Mouse (Mus musculus) embryonic facial prominence, embryonic 14.5 days (tissue): ENCODE measurements around the gene Cxcl9. TPM values are rescaled to one million over a fixed set of nuclear protein-coding genes. Genes with fewer than 3 reads are reported as not detected.
A peak's percentile ranks its signal among the peaks of the same experiment; 100 is the strongest.

Experiments
- ATAC-seq: fragments of 200-750 bp; cut with Nextera tagmentation; 2 replicates; pipeline ENCODE4 v1.8.0; 2017; ENCODE audit warnings: low read depth, moderate number of reproducible peaks, moderate TSS enrichment
- DNase-seq: peaks from one replicate; pipeline ENCODE4 v3.0.0-alpha.2; 2015; ENCODE audit warnings: low spot score
- H3K27ac ChIP-seq: fragments of 300-500 bp; sonication (generic); replicated peaks from 2 replicates; pipeline ENCODE4 v1.5.1; 2014; ENCODE audit warnings: low read depth, mild to moderate bottlenecking, low read length, moderate library complexity
- H3K27me3 ChIP-seq: fragments of 300-500 bp; sonication (generic); replicated peaks from 2 replicates; pipeline ENCODE4 v1.6.1; 2014; ENCODE audit warnings: low read length; ENCODE audit not compliant: control insufficient read depth, insufficient read depth
- H3K36me3 ChIP-seq: fragments of 300-500 bp; sonication (generic); 2 replicates; pipeline ENCODE4 v1.6.1; 2014; ENCODE audit warnings: low read length, mixed read lengths; ENCODE audit not compliant: control insufficient read depth, insufficient read depth
- H3K4me1 ChIP-seq: fragments of 300-500 bp; sonication (generic); 2 replicates; pipeline ENCODE4 v1.6.1; 2014; ENCODE audit warnings: antibody characterized with exemption, low read length; ENCODE audit not compliant: control insufficient read depth, insufficient read depth
- H3K4me2 ChIP-seq: fragments of 300-500 bp; sonication (generic); 2 replicates; pipeline ENCODE4 v1.6.1; 2014; ENCODE audit warnings: low read depth, mild to moderate bottlenecking, low read length, moderate library complexity, mixed read lengths
- H3K4me3 ChIP-seq: fragments of 300-500 bp; sonication (generic); 2 replicates; pipeline ENCODE4 v1.5.1; 2014; ENCODE audit warnings: low read depth, mild to moderate bottlenecking, low read length
- H3K9ac ChIP-seq: fragments of 300-500 bp; sonication (generic); 2 replicates; pipeline ENCODE4 v1.6.1; 2014; ENCODE audit warnings: low read depth, mild to moderate bottlenecking, low read length, moderate library complexity, mixed read lengths
- H3K9me3 ChIP-seq: fragments of 300-500 bp; sonication (generic); 2 replicates; pipeline ENCODE4 v1.6.1; 2016; ENCODE audit warnings: low read length; ENCODE audit not compliant: control insufficient read depth
- WGBS: fragments of 180-500 bp; shearing (Covaris S2); extraction: QIAGEN DNeasy Blood & Tissue Kit; methylation state at CpG from one replicate; pipeline ENCODE4 v1.1.7; 2014; 5-methylcytosine and 5-hydroxymethylcytosine counted together
- polyA plus RNA-seq: library from polyadenylated mRNA; unstranded; fragments of >200 nt; fragmentation: Nextera tagmentation; extraction: Ambion mirVana; gene quantifications from 2 replicates; pipeline ENCODE4 v1.2.1, GENCODE M21; 2014

Gene Cxcl9
- polyA plus RNA-seq, 1 experiment from 2014 or later, result 0.21 TPM

GRCm38 (mm10) chr5:92369151-92369994, 41.5 kb upstream of the Cxcl9 start:
- Histone ChIP-seq H3K4me3 (no peak overlapping the region), H3K27ac (no peak overlapping the region), H3K36me3 (no peaks in the 10 kb centered on the region), H3K4me1 (0 out of 2 replicates have a peak, but pooled peaks cover 5% of the 10 kb centered on the region), H3K27me3 (no peaks in the 10 kb centered on the region), H3K4me2 (no peak overlapping the region), H3K9me3 (no peaks in the 10 kb centered on the region), H3K9ac (no peak overlapping the region)
- ATAC-seq (peak; percentile 83; the same call in 1 of the 2 replicates), DNase-seq (peak; percentile 50)
- 70% methylated on average over 13 of the region's 13 CpGs for WGBS

- H3K36me3 ChIP-seq, result no peaks in the 10 kb centered on the region
- no peak overlapping the region for H3K9ac ChIP-seq
- peak; percentile 30; the same call in 1 of the 2 replicates for ATAC-seq
- H3K4me3 ChIP-seq, result no peak overlapping the region
- 0 out of 2 replicates have a peak, but pooled peaks cover 5% of the 10 kb centered on the region for H3K4me1 ChIP-seq
- no peak overlapping the region for H3K4me2 ChIP-seq
- 49% methylated on average over 10 of the region's 10 CpGs for WGBS
- H3K27me3 ChIP-seq, result no peaks in the 10 kb centered on the region
- peak; percentile 52 for DNase-seq
- H3K27ac ChIP-seq, result no peak overlapping the region
- no peaks in the 10 kb centered on the region for H3K9me3 ChIP-seq
Observed at GRCm38 (mm10) chr5:92368392-92368791, 40.5 kb upstream of the Cxcl9 start.

GRCm38 (mm10) chr5:92366565-92366964, 38.7 kb upstream of the Cxcl9 start:
- 65% methylated on average over 6 of the region's 6 CpGs for WGBS
- H3K27ac ChIP-seq, result no peak overlapping the region
- H3K36me3 ChIP-seq, result no peaks in the 10 kb centered on the region

GRCm38 (mm10) chr5:92365146-92365705, 37.3 kb upstream of the Cxcl9 start:
- WGBS, result 69% methylated on average over 11 of the region's 11 CpGs
- Histone ChIP-seq H3K27ac (no peak overlapping the region), H3K9ac (no peak overlapping the region), H3K36me3 (no peaks in the 10 kb centered on the region), H3K4me3 (no peak overlapping the region), H3K4me2 (no peak overlapping the region), H3K4me1 (0 out of 2 replicates have a peak, but pooled peaks cover 5% of the 10 kb centered on the region), H3K27me3 (no peaks in the 10 kb centered on the region), H3K9me3 (no peaks in the 10 kb centered on the region)
- no peak for ATAC-seq
- no peak for DNase-seq

More at GRCm38 (mm10) chr5:92366565-92366964, 38.7 kb upstream of the Cxcl9 start:
- ATAC-seq (no peak), DNase-seq (no peak)
- Histone ChIP-seq H3K4me2 (no peak overlapping the region), H3K9ac (no peak overlapping the region), H3K9me3 (no peaks in the 10 kb centered on the region), H3K4me1 (0 out of 2 replicates have a peak, but pooled peaks cover 5% of the 10 kb centered on the region), H3K27me3 (no peaks in the 10 kb centered on the region), H3K4me3 (no peak overlapping the region)

GRCm38 (mm10) chr5:92364011-92364410, 36.1 kb upstream of the Cxcl9 start:
- 90% methylated on average over 5 of the region's 5 CpGs for WGBS
- H3K4me1 ChIP-seq, result 0 out of 2 replicates have a peak, but pooled peaks cover 2% of the 10 kb centered on the region
- ATAC-seq, result no peak

GRCm38 (mm10) chr5:92363179-92363578, 35.3 kb upstream of the Cxcl9 start:
- Histone ChIP-seq H3K27ac (no peak overlapping the region), H3K9ac (no peak overlapping the region), H3K4me2 (no peak overlapping the region), H3K4me1 (no peaks in the 10 kb centered on the region), H3K9me3 (no peaks in the 10 kb centered on the region), H3K27me3 (no peaks in the 10 kb centered on the region), H3K36me3 (no peaks in the 10 kb centered on the region), H3K4me3 (no peak overlapping the region)
- DNase-seq, result no peak
- no peak for ATAC-seq
- 8% methylated on average over 4 of the region's 4 CpGs for WGBS

More at GRCm38 (mm10) chr5:92364011-92364410, 36.1 kb upstream of the Cxcl9 start:
- no peak for DNase-seq
- no peak overlapping the region for H3K9ac ChIP-seq
- H3K36me3 ChIP-seq, result no peaks in the 10 kb centered on the region
- no peaks in the 10 kb centered on the region for H3K27me3 ChIP-seq
- no peaks in the 10 kb centered on the region for H3K9me3 ChIP-seq
- no peak overlapping the region for H3K4me3 ChIP-seq
- H3K4me2 ChIP-seq, result no peak overlapping the region
- no peak overlapping the region for H3K27ac ChIP-seq

GRCm38 (mm10) chr5:92358767-92359455, 31.0 kb upstream of the Cxcl9 start:
- no peak overlapping the region for H3K27ac ChIP-seq
- H3K4me3 ChIP-seq, result no peak overlapping the region
- no peaks in the 10 kb centered on the region for H3K4me1 ChIP-seq
- H3K36me3 ChIP-seq, result no peaks in the 10 kb centered on the region
- ATAC-seq, result no peak
- no peaks in the 10 kb centered on the region for H3K27me3 ChIP-seq
- 77% methylated on average over 11 of the region's 11 CpGs for WGBS
- DNase-seq, result no peak
- no peaks in the 10 kb centered on the region for H3K9me3 ChIP-seq
- H3K4me2 ChIP-seq, result no peak overlapping the region
- H3K9ac ChIP-seq, result no peak overlapping the region

GRCm38 (mm10) chr5:92358033-92358432, 30.2 kb upstream of the Cxcl9 start:
- WGBS, result 33% methylated on average over 11 of the region's 12 CpGs
- Histone ChIP-seq H3K27me3 (no peaks in the 10 kb centered on the region), H3K4me1 (no peaks in the 10 kb centered on the region), H3K4me3 (no peak overlapping the region), H3K4me2 (no peak overlapping the region), H3K36me3 (no peaks in the 10 kb centered on the region), H3K27ac (no peak overlapping the region), H3K9ac (no peak overlapping the region), H3K9me3 (no peaks in the 10 kb centered on the region)
- ATAC-seq (no peak), DNase-seq (peak; percentile 78)
